Comparison of ENCODE assay signal across 9 mouse cellular contexts in the genomic region with DNA sequence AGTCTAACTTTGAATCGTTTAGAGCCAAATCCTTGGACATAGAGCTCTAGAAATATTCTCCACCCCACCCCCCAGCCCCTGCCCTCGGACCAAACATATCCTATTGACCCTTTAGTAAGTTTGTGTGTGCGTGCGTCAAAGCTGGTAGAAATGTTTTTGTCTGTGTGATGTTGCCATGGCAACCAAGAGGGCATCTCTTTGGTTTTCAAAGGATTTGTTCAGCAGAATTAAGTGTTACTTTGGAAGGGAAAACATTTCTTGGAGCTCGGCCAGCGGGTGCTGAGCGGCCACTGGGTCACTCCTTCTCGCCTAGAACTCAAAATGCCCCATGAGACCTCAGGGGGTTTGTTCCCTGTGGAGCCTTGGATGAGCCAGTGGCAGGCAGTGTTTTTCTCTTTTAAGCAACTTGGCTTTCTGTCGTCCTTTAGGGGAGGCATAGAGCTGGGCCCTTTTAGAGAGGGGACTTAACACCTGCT.
DNase-seq lines count a peak whose midpoint lies in the region; ATAC-seq and TF ChIP-seq lines count a peak whose summit lies in the region.
"Had no signal": no experiment of that assay in that cellular context is flagged by ENCODE, and none has a peak within 500 bp of the region (broad histone marks: within the 10 kb centered on the region; RNA-seq: fewer than 3 reads in every experiment).

No protein-coding gene starts in this region.

- 0 out of 2 replicates have a peak, but pooled peaks have one; percentile 42 for ATAC-seq in forebrain, embryonic 12.5 days (ENCODE audit: low FRiP score)
- ATAC-seq in lung, embryonic 14.5 days (ENCODE audit: insufficient read depth) = peak; percentile 72
- ATAC-seq in intestine, embryonic 16.5 days = no peak

- 0 out of 2 replicates have a peak overlapping the region, but pooled peaks have one; percentile 3 for H3K4me2 ChIP-seq in forebrain, embryonic 12.5 days
- H3K4me2 ChIP-seq in lung, embryonic 14.5 days = no peak overlapping the region
- no peak overlapping the region for H3K4me2 ChIP-seq in intestine, embryonic 16.5 days (ENCODE audit: low read depth, low read length)

- TF ChIP-seq POLR2A in thymus, adult 2 months (IDR thresholded peaks at IDR 0.05; ENCODE audit: control insufficient read depth, extremely low read depth, insufficient read depth, low read length, poor library complexity) = no peak

- H3K9ac ChIP-seq in forebrain, embryonic 12.5 days = no peak overlapping the region
- no peak overlapping the region for H3K9ac ChIP-seq in lung, embryonic 14.5 days
- H3K9ac ChIP-seq in intestine, embryonic 16.5 days (ENCODE audit: low read depth, low read length) = no peak overlapping the region
- H3K9ac ChIP-seq: liver, embryonic 14.5 days had no signal

- no peak for TF ChIP-seq CTCF in lung, embryonic 14.5 days (IDR thresholded peaks at IDR 0.05; ENCODE audit: low read depth)
- no peak for TF ChIP-seq CTCF in thymus, adult 2 months (IDR thresholded peaks at IDR 0.05; ENCODE audit: borderline replicate concordance, control insufficient read depth, extremely low read depth, insufficient read depth, low read length, poor library complexity)

- DNase-seq in adrenal gland, postnatal 14 days = peak; percentile 66
- no peak for DNase-seq in adrenal gland, postnatal 4 days (ENCODE audit: low spot score in 2 of 2)
- peak; percentile 36 for DNase-seq in R1 (ENCODE audit: low read depth, low spot score)
- DNase-seq in lung, embryonic 14.5 days = peak; percentile 91
- peak; percentile 52 for DNase-seq in retina, embryonic 14.5 days (ENCODE audit: low spot score)
- DNase-seq in thymus, adult 2 months = no peak

- H3K36me3 ChIP-seq in forebrain, embryonic 12.5 days (replicated peaks) = no peaks in the 10 kb centered on the region
- no peaks in the 10 kb centered on the region for H3K36me3 ChIP-seq in lung, embryonic 14.5 days (ENCODE audit: insufficient read depth)
- peaks cover 4% of the 10 kb centered on the region; the same call in 1 of the 2 replicates for H3K36me3 ChIP-seq in thymus, adult 2 months (ENCODE audit: control insufficient read depth, insufficient read depth, low read length)
- no peaks in the 10 kb centered on the region for H3K36me3 ChIP-seq in intestine, embryonic 16.5 days (ENCODE audit: control insufficient read depth, insufficient read depth, low read length)

- no peak overlapping the region for H3K27ac ChIP-seq in forebrain, embryonic 12.5 days
- H3K27ac ChIP-seq in lung, embryonic 14.5 days (ENCODE audit: low read depth) = 0 out of 2 replicates have a peak overlapping the region, but pooled peaks have one; percentile 26
- no peak overlapping the region for H3K27ac ChIP-seq in thymus, adult 2 months (ENCODE audit: control insufficient read depth, insufficient read depth, low read length)
- H3K27ac ChIP-seq in intestine, embryonic 16.5 days (ENCODE audit: low read length) = no peak overlapping the region
- H3K27ac ChIP-seq: liver, embryonic 14.5 days had no signal

- no peaks in the 10 kb centered on the region for H3K9me3 ChIP-seq in forebrain, embryonic 12.5 days
- H3K9me3 ChIP-seq in lung, embryonic 14.5 days (ENCODE audit: low read depth, low read length) = no peaks in the 10 kb centered on the region
- H3K9me3 ChIP-seq in intestine, embryonic 16.5 days (ENCODE audit: control insufficient read depth, low read length) = no peaks in the 10 kb centered on the region

- WGBS in forebrain, embryonic 12.5 days = 3% methylated on average over 9 of the region's 9 CpGs
- 13% methylated on average over 9 of the region's 9 CpGs for whole genome bisulfite sequencing in lung, embryonic 14.5 days
- 74% methylated on average over 9 of the region's 9 CpGs for WGBS in thymus, adult 2 months
- 36% methylated on average over 9 of the region's 9 CpGs for WGBS in intestine, embryonic 16.5 days

- peaks cover 19% of the 10 kb centered on the region for H3K4me1 ChIP-seq in forebrain, embryonic 12.5 days
- peaks cover 12% of the 10 kb centered on the region for H3K4me1 ChIP-seq in lung, embryonic 14.5 days (ENCODE audit: insufficient read depth)
- H3K4me1 ChIP-seq in thymus, adult 2 months (replicated peaks; ENCODE audit: control insufficient read depth, insufficient read depth, low read length) = peaks cover 2% of the 10 kb centered on the region; the same call in 1 of the 2 replicates
- H3K4me1 ChIP-seq in intestine, embryonic 16.5 days (ENCODE audit: control insufficient read depth, insufficient read depth, low read length) = no peaks in the 10 kb centered on the region

- peaks cover 26% of the 10 kb centered on the region for H3K27me3 ChIP-seq in forebrain, embryonic 12.5 days
- no peaks in the 10 kb centered on the region for H3K27me3 ChIP-seq in lung, embryonic 14.5 days (ENCODE audit: insufficient read depth, low read length)
- H3K27me3 ChIP-seq in thymus, adult 2 months (ENCODE audit: control insufficient read depth, insufficient read depth, low read length) = no peaks in the 10 kb centered on the region
- no peaks in the 10 kb centered on the region for H3K27me3 ChIP-seq in intestine, embryonic 16.5 days (replicated peaks; ENCODE audit: control insufficient read depth, insufficient read depth, low read length)

- no peak overlapping the region for H3K4me3 ChIP-seq in forebrain, embryonic 12.5 days (replicated peaks)
- H3K4me3 ChIP-seq in lung, embryonic 14.5 days (ENCODE audit: low read depth, low read length) = no peak overlapping the region
- no peak overlapping the region for H3K4me3 ChIP-seq in thymus, adult 2 months (ENCODE audit: control insufficient read depth, insufficient read depth, low read length)
- no peak overlapping the region for H3K4me3 ChIP-seq in intestine, embryonic 16.5 days (ENCODE audit: low read length)

Comparison
In these comparisons a context has a peak if more than half of its experiments do, and no peak if none do; other contexts are left out.
1. DNase-seq: peak in adrenal gland, postnatal 14 days (single experiment), R1 (single experiment), lung, embryonic 14.5 days (single experiment) and retina, embryonic 14.5 days (single experiment); none in adrenal gland, postnatal 4 days (0 of 2) and thymus, adult 2 months (single experiment).